Mouse (Mus musculus): Measurements from ENCODE around the gene Cbfb. TPM values are rescaled to one million over a fixed set of nuclear protein-coding genes. Genes with fewer than 3 reads are reported as not detected.

The Cbfb gene
- total and polyA plus RNA-seq, 2 experiments from 2014 or later = 27.8 to 45.1 TPM

GRCm38 (mm10) chr8:105260371-105261099, 90.1 kb downstream of the Cbfb start:
- H3K27me3 ChIP-seq (ENCODE audit: insufficient read depth, low read length) = peaks cover 16% of the 10 kb centered on the region

GRCm38 (mm10) chr8:105261326-105261980, 91.0 kb downstream of the Cbfb start:
- Histone ChIP-seq H3K36me3 (ENCODE audit: insufficient read depth, low read length) (no peaks in the 10 kb centered on the region), H3K9me3 (ENCODE audit: low read length) (no peaks in the 10 kb centered on the region), H3K4me2 (ENCODE audit: low read depth, low read length) (no peak overlapping the region), H3K4me1 (ENCODE audit: insufficient read depth, low read length) (peaks cover 10% of the 10 kb centered on the region), H3K4me3 (ENCODE audit: low read length) (no peak overlapping the region), H3K27ac (no peak overlapping the region), H3K9ac (replicated peaks; ENCODE audit: low read length) (no peak overlapping the region), H3K27me3 (ENCODE audit: insufficient read depth, low read length) (peaks cover 21% of the 10 kb centered on the region)
- ATAC-seq (no peak), DNase-seq (ENCODE audit: low spot score) (no peak)
- TF ChIP-seq CTCF (IDR thresholded peaks at IDR 0.05; ENCODE audit: low read depth) = no peak
- 90% methylated on average over 12 of the region's 12 CpGs for WGBS

More at GRCm38 (mm10) chr8:105260371-105261099, 90.1 kb downstream of the Cbfb start:
- Histone ChIP-seq H3K27ac (no peak overlapping the region), H3K4me2 (ENCODE audit: low read depth, low read length) (no peak overlapping the region), H3K36me3 (ENCODE audit: insufficient read depth, low read length) (no peaks in the 10 kb centered on the region), H3K9me3 (ENCODE audit: low read length) (no peaks in the 10 kb centered on the region), H3K4me1 (ENCODE audit: insufficient read depth, low read length) (peaks cover 10% of the 10 kb centered on the region), H3K9ac (replicated peaks; ENCODE audit: low read length) (no peak overlapping the region), H3K4me3 (ENCODE audit: low read length) (no peak overlapping the region)
- no peak for DNase-seq (ENCODE audit: low spot score)
- WGBS = 67% methylated on average over 7 of the region's 7 CpGs
- no peak for TF ChIP-seq CTCF (IDR thresholded peaks at IDR 0.05; ENCODE audit: low read depth)
- no peak for ATAC-seq

GRCm38 (mm10) chr8:105263244-105263912, 92.9 kb downstream of the Cbfb start:
- no peak overlapping the region for H3K27ac ChIP-seq
- 43% methylated on average over 16 of the region's 16 CpGs for WGBS
- no peak for DNase-seq (ENCODE audit: low spot score)
- no peak overlapping the region for H3K4me3 ChIP-seq (ENCODE audit: low read length)
- TF ChIP-seq CTCF (IDR thresholded peaks at IDR 0.05; ENCODE audit: low read depth) = no peak; the same call in 1 of the 2 replicates
- no peaks in the 10 kb centered on the region for H3K9me3 ChIP-seq (ENCODE audit: low read length)
- no peak for ATAC-seq
- H3K36me3 ChIP-seq (ENCODE audit: insufficient read depth, low read length) = no peaks in the 10 kb centered on the region
- no peak overlapping the region for H3K9ac ChIP-seq (replicated peaks; ENCODE audit: low read length)
- no peak overlapping the region for H3K4me2 ChIP-seq (ENCODE audit: low read depth, low read length)
- peaks cover 14% of the 10 kb centered on the region for H3K27me3 ChIP-seq (ENCODE audit: insufficient read depth, low read length)
- peaks cover 10% of the 10 kb centered on the region for H3K4me1 ChIP-seq (ENCODE audit: insufficient read depth, low read length)

GRCm38 (mm10) chr8:105264024-105264982, 93.8 kb downstream of the Cbfb start, which contains the start of the genes Tradd and Fbxl8:
Gene Tradd (minus strand): TSS chr8:105264609.
Gene Fbxl8 (plus strand): TSS chr8:105264648.
- H3K27me3 ChIP-seq (ENCODE audit: insufficient read depth, low read length) = peaks cover 20% of the 10 kb centered on the region
- H3K36me3 ChIP-seq (ENCODE audit: insufficient read depth, low read length) = no peaks in the 10 kb centered on the region
- H3K4me3 ChIP-seq (ENCODE audit: low read length) = peak within 1 kb of the TSS; percentile 64
- ATAC-seq (no peak), DNase-seq (ENCODE audit: low spot score) (peak; percentile 50)
- TF ChIP-seq CTCF (IDR thresholded peaks at IDR 0.05; ENCODE audit: low read depth) = no peak
- H3K9ac ChIP-seq (replicated peaks; ENCODE audit: low read length) = peak within 1 kb of the TSS; percentile 56
- no peak within 1 kb of the TSS for H3K27ac ChIP-seq
- H3K9me3 ChIP-seq (ENCODE audit: low read length) = no peaks in the 10 kb centered on the region
- WGBS = 1% methylated on average over 53 of the region's 54 CpGs
- peak within 1 kb of the TSS; percentile 93 for H3K4me2 ChIP-seq (ENCODE audit: low read depth, low read length)
- peaks cover 11% of the 10 kb centered on the region for H3K4me1 ChIP-seq (ENCODE audit: insufficient read depth, low read length)

- WGBS = 9% methylated on average over 10 of the region's 10 CpGs
- DNase-seq (ENCODE audit: low spot score) (no peak), ATAC-seq (no peak)
- Histone ChIP-seq H3K9ac (replicated peaks; ENCODE audit: low read length) (no peak overlapping the region), H3K27me3 (ENCODE audit: insufficient read depth, low read length) (peaks cover 27% of the 10 kb centered on the region), H3K4me1 (ENCODE audit: insufficient read depth, low read length) (peaks cover 13% of the 10 kb centered on the region), H3K9me3 (ENCODE audit: low read length) (no peaks in the 10 kb centered on the region), H3K4me3 (ENCODE audit: low read length) (peak overlapping the region; percentile 64), H3K27ac (no peak overlapping the region), H3K36me3 (ENCODE audit: insufficient read depth, low read length) (no peaks in the 10 kb centered on the region), H3K4me2 (ENCODE audit: low read depth, low read length) (peak overlapping the region; percentile 93)
- TF ChIP-seq CTCF (IDR thresholded peaks at IDR 0.05; ENCODE audit: low read depth) = no peak
Measured at GRCm38 (mm10) chr8:105265128-105265527, 94.7 kb downstream of the Cbfb start.

GRCm38 (mm10) chr8:105266775-105267174, 96.3 kb downstream of the Cbfb start:
- H3K27me3 ChIP-seq (ENCODE audit: insufficient read depth, low read length) = peaks cover 34% of the 10 kb centered on the region
- H3K9ac ChIP-seq (replicated peaks; ENCODE audit: low read length) = no peak overlapping the region
- H3K4me3 ChIP-seq (ENCODE audit: low read length) = no peak overlapping the region
- DNase-seq (ENCODE audit: low spot score) (no peak), ATAC-seq (no peak)
- H3K9me3 ChIP-seq (ENCODE audit: low read length) = no peaks in the 10 kb centered on the region
- 18% methylated on average over 13 of the region's 13 CpGs for WGBS
- H3K4me1 ChIP-seq (ENCODE audit: insufficient read depth, low read length) = peaks cover 17% of the 10 kb centered on the region
- no peak for TF ChIP-seq CTCF (IDR thresholded peaks at IDR 0.05; ENCODE audit: low read depth)
- no peaks in the 10 kb centered on the region for H3K36me3 ChIP-seq (ENCODE audit: insufficient read depth, low read length)
- no peak overlapping the region for H3K27ac ChIP-seq
- H3K4me2 ChIP-seq (ENCODE audit: low read depth, low read length) = no peak overlapping the region

Other genes with a start within 250 kb of the Cbfb start
- not detected in 2 replicates for gene Ces2e, start 244.4 kb upstream of the Cbfb start, total RNA-seq (2014; rRNA removed)
- not detected in 2 replicates for gene Ces2e, start 244.4 kb upstream of the Cbfb start, polyA plus RNA-seq (2015; fragmentation: Nextera tagmentation; extraction: Ambion mirVana)
- gene Ces2f, start 223.3 kb upstream of the Cbfb start, total RNA-seq (2014; rRNA removed) = not detected in 2 replicates
- not detected in 2 replicates for gene Ces2f, start 223.3 kb upstream of the Cbfb start, polyA plus RNA-seq (2015; fragmentation: Nextera tagmentation; extraction: Ambion mirVana)
- gene Ces2g, start 209.0 kb upstream of the Cbfb start, total RNA-seq (2014; rRNA removed) = 0.31 TPM in 1 of 2 replicates, not detected in the other
- 0.19 and 0.20 TPM in 2 replicates for gene Ces2g, start 209.0 kb upstream of the Cbfb start, polyA plus RNA-seq (2015; fragmentation: Nextera tagmentation; extraction: Ambion mirVana)
- gene Ces2h, start 169.8 kb upstream of the Cbfb start, total RNA-seq (2014; rRNA removed) = not detected in 2 replicates
- gene Ces2h, start 169.8 kb upstream of the Cbfb start, polyA plus RNA-seq (2015; fragmentation: Nextera tagmentation; extraction: Ambion mirVana) = not detected in 2 replicates
- gene Ces3a, start 122.1 kb upstream of the Cbfb start, total RNA-seq (2014; rRNA removed) = not detected in 2 replicates
- not detected in 2 replicates for gene Ces3a, start 122.1 kb upstream of the Cbfb start, polyA plus RNA-seq (2015; fragmentation: Nextera tagmentation; extraction: Ambion mirVana)
- gene Ces3b, start 86.9 kb upstream of the Cbfb start, total RNA-seq (2014; rRNA removed) = not detected in 2 replicates
- not detected in 2 replicates for gene Ces3b, start 86.9 kb upstream of the Cbfb start, polyA plus RNA-seq (2015; fragmentation: Nextera tagmentation; extraction: Ambion mirVana)
- gene Ces4a, start 38.9 kb upstream of the Cbfb start, total RNA-seq (2014; rRNA removed) = 0.10 TPM in 1 of 2 replicates, not detected in the other
- 0.16 TPM in 1 of 2 replicates, not detected in the other for gene Ces4a, start 38.9 kb upstream of the Cbfb start, polyA plus RNA-seq (2015; fragmentation: Nextera tagmentation; extraction: Ambion mirVana)
- gene D230025D16Rik, start 54.5 kb downstream of the Cbfb start, total RNA-seq (2014; rRNA removed) = 32.2 and 39.5 TPM in 2 replicates
- gene D230025D16Rik, start 54.5 kb downstream of the Cbfb start, polyA plus RNA-seq (2015; fragmentation: Nextera tagmentation; extraction: Ambion mirVana) = 22.1 and 23.5 TPM in 2 replicates
- 17.4 and 18.8 TPM in 2 replicates for gene B3gnt9, start 84.5 kb downstream of the Cbfb start, total RNA-seq (2014; rRNA removed)
- 10.4 and 10.7 TPM in 2 replicates for gene B3gnt9, start 84.5 kb downstream of the Cbfb start, polyA plus RNA-seq (2015; fragmentation: Nextera tagmentation; extraction: Ambion mirVana)
- gene Tradd, start 93.9 kb downstream of the Cbfb start, total RNA-seq (2014; rRNA removed) = 11.5 and 15.6 TPM in 2 replicates
- 14.6 and 14.9 TPM in 2 replicates for gene Tradd, start 93.9 kb downstream of the Cbfb start, polyA plus RNA-seq (2015; fragmentation: Nextera tagmentation; extraction: Ambion mirVana)
- 0.50 and 3.1 TPM in 2 replicates for gene Fbxl8, start 94.0 kb downstream of the Cbfb start, total RNA-seq (2014; rRNA removed)
- gene Fbxl8, start 94.0 kb downstream of the Cbfb start, polyA plus RNA-seq (2015; fragmentation: Nextera tagmentation; extraction: Ambion mirVana) = 1.2 and 1.3 TPM in 2 replicates
- gene Hsf4, start 99.1 kb downstream of the Cbfb start, total RNA-seq (2014; rRNA removed) = 0.63 TPM in 1 of 2 replicates, not detected in the other
- 1.4 and 1.5 TPM in 2 replicates for gene Hsf4, start 99.1 kb downstream of the Cbfb start, polyA plus RNA-seq (2015; fragmentation: Nextera tagmentation; extraction: Ambion mirVana)
- gene Nol3, start 105.5 kb downstream of the Cbfb start, total RNA-seq (2014; rRNA removed) = 2.1 and 2.6 TPM in 2 replicates
- gene Nol3, start 105.5 kb downstream of the Cbfb start, polyA plus RNA-seq (2015; fragmentation: Nextera tagmentation; extraction: Ambion mirVana) = 6.6 and 6.9 TPM in 2 replicates
- 52.3 and 63.4 TPM in 2 replicates for gene 4931428F04Rik, start 119.2 kb downstream of the Cbfb start, total RNA-seq (2014; rRNA removed)
- 67.3 and 82.8 TPM in 2 replicates for gene 4931428F04Rik, start 119.2 kb downstream of the Cbfb start, polyA plus RNA-seq (2015; fragmentation: Nextera tagmentation; extraction: Ambion mirVana)
- 2.4 and 8.2 TPM in 2 replicates for gene Exoc3l, start 125.4 kb downstream of the Cbfb start, total RNA-seq (2014; rRNA removed)
- 5.9 and 8.0 TPM in 2 replicates for gene Exoc3l, start 125.4 kb downstream of the Cbfb start, polyA plus RNA-seq (2015; fragmentation: Nextera tagmentation; extraction: Ambion mirVana)
- gene E2f4, start 127.0 kb downstream of the Cbfb start, total RNA-seq (2014; rRNA removed) = 39.2 and 44.8 TPM in 2 replicates
- 25.6 and 28.3 TPM in 2 replicates for gene E2f4, start 127.0 kb downstream of the Cbfb start, polyA plus RNA-seq (2015; fragmentation: Nextera tagmentation; extraction: Ambion mirVana)
- gene Elmo3, start 134.9 kb downstream of the Cbfb start, total RNA-seq (2014; rRNA removed) = 1.2 and 1.5 TPM in 2 replicates
- 1.6 and 1.7 TPM in 2 replicates for gene Elmo3, start 134.9 kb downstream of the Cbfb start, polyA plus RNA-seq (2015; fragmentation: Nextera tagmentation; extraction: Ambion mirVana)
- 1.9 and 5.2 TPM in 2 replicates for gene Lrrc29, start 155.6 kb downstream of the Cbfb start, total RNA-seq (2014; rRNA removed)
- 3.1 and 4.1 TPM in 2 replicates for gene Lrrc29, start 155.6 kb downstream of the Cbfb start, polyA plus RNA-seq (2015; fragmentation: Nextera tagmentation; extraction: Ambion mirVana)
- 72.1 and 101 TPM in 2 replicates for gene Tmem208, start 155.7 kb downstream of the Cbfb start, total RNA-seq (2014; rRNA removed)
- 138 and 143 TPM in 2 replicates for gene Tmem208, start 155.7 kb downstream of the Cbfb start, polyA plus RNA-seq (2015; fragmentation: Nextera tagmentation; extraction: Ambion mirVana)
- gene Fhod1, start 177.3 kb downstream of the Cbfb start, total RNA-seq (2014; rRNA removed) = 3.1 and 3.2 TPM in 2 replicates
- 0.45 and 1.1 TPM in 2 replicates for gene Fhod1, start 177.3 kb downstream of the Cbfb start, polyA plus RNA-seq (2015; fragmentation: Nextera tagmentation; extraction: Ambion mirVana)
- 24.2 and 28.6 TPM in 2 replicates for gene Slc9a5, start 178.2 kb downstream of the Cbfb start, total RNA-seq (2014; rRNA removed)
- 10.3 and 10.6 TPM in 2 replicates for gene Slc9a5, start 178.2 kb downstream of the Cbfb start, polyA plus RNA-seq (2015; fragmentation: Nextera tagmentation; extraction: Ambion mirVana)
- gene Plekhg4, start 202.6 kb downstream of the Cbfb start, total RNA-seq (2014; rRNA removed) = 6.3 and 7.3 TPM in 2 replicates
- gene Plekhg4, start 202.6 kb downstream of the Cbfb start, polyA plus RNA-seq (2015; fragmentation: Nextera tagmentation; extraction: Ambion mirVana) = 1.3 and 1.6 TPM in 2 replicates
- 0.11 and 0.16 TPM in 2 replicates for gene Kctd19, start 242.8 kb downstream of the Cbfb start, total RNA-seq (2014; rRNA removed)
- gene Kctd19, start 242.8 kb downstream of the Cbfb start, polyA plus RNA-seq (2015; fragmentation: Nextera tagmentation; extraction: Ambion mirVana) = 0.09 and 0.15 TPM in 2 replicates
- gene Lrrc36, start 242.9 kb downstream of the Cbfb start, total RNA-seq (2014; rRNA removed) = 0.68 and 1.7 TPM in 2 replicates
- gene Lrrc36, start 242.9 kb downstream of the Cbfb start, polyA plus RNA-seq (2015; fragmentation: Nextera tagmentation; extraction: Ambion mirVana) = 0.50 and 0.66 TPM in 2 replicates